Comparison of ENCODE assay signal across 8 mouse cellular contexts in genomic region chr10:79766001-79766507, GRCm38 (mm10). TPM values are rescaled to one million over a fixed set of nuclear protein-coding genes. Genes with fewer than 3 reads are reported as not detected.
DNase-seq lines count a peak whose midpoint lies in the region; ATAC-seq and TF ChIP-seq lines count a peak whose summit lies in the region.
"Had no signal": no experiment of that assay in that cellular context is flagged by ENCODE, and none has a peak within 500 bp of the region (broad histone marks: within the 10 kb centered on the region; RNA-seq: fewer than 3 reads in every experiment).

No protein-coding gene starts in this region.

- 6% methylated on average over 16 of the region's 16 CpGs for WGBS in heart, embryonic 14.5 days
- WGBS in liver, embryonic 13.5 days (ENCODE audit: insufficient replicate concordance): 3% methylated on average over 16 of the region's 16 CpGs

- H3K9ac ChIP-seq in heart, embryonic 14.5 days (ENCODE audit: low read length): peak overlapping the region; percentile 98
- H3K9ac ChIP-seq in liver, embryonic 13.5 days: peak overlapping the region; percentile 96

- peak overlapping the region; percentile 90 for H3K4me3 ChIP-seq in testis, adult 2 months (ENCODE audit: control insufficient read depth, low read depth, low read length)
- peak overlapping the region; percentile 90 to 93 for H3K4me3 ChIP-seq in heart, embryonic 14.5 days (ENCODE audit: control insufficient read depth in 1 of 2, insufficient read depth in 1 of 2, low read depth in 1 of 2, low read length in 2 of 2)
- H3K4me3 ChIP-seq in liver, embryonic 13.5 days (replicated peaks): peak overlapping the region; percentile 95

- peak overlapping the region; percentile 75 for H3K4me2 ChIP-seq in heart, embryonic 14.5 days (ENCODE audit: low read length)
- peak overlapping the region; percentile 88 for H3K4me2 ChIP-seq in liver, embryonic 13.5 days

- no peaks in the 10 kb centered on the region for H3K9me3 ChIP-seq in heart, embryonic 14.5 days (ENCODE audit: control insufficient read depth, low read length)
- H3K9me3 ChIP-seq in liver, embryonic 13.5 days (replicated peaks): no peaks in the 10 kb centered on the region

- no peak for TF ChIP-seq POLR2A in testis, adult 2 months (IDR thresholded peaks at IDR 0.05; ENCODE audit: control insufficient read depth, low read depth, low read length)

- intact Hi-C loops in left cerebral cortex, postnatal 36 days (cut with DNase I): no loop called here

- ATAC-seq in heart, embryonic 14.5 days (ENCODE audit: insufficient number of reproducible peaks, insufficient read depth, low FRiP score, low read depth): no peak
- ATAC-seq in liver, embryonic 13.5 days (ENCODE audit: low read depth): no peak
- no peak for ATAC-seq in frontal cortex, adult (ENCODE audit: low TSS enrichment)

- peak overlapping the region; percentile 95 for H3K27ac ChIP-seq in testis, adult 2 months (ENCODE audit: control insufficient read depth, insufficient read depth, low read depth, low read length)
- peak overlapping the region; percentile 28 to 92; a peak in 3 of 4 replicates for H3K27ac ChIP-seq in heart, embryonic 14.5 days (replicated peaks in 1 of 2; ENCODE audit: control insufficient read depth in 1 of 2, insufficient read depth in 1 of 2, low read depth in 2 of 2, low read length in 2 of 2)
- peak overlapping the region; percentile 92 for H3K27ac ChIP-seq in liver, embryonic 13.5 days

- no peaks in the 10 kb centered on the region for H3K27me3 ChIP-seq in testis, adult 2 months (ENCODE audit: control insufficient read depth, insufficient read depth, low read length)
- H3K27me3 ChIP-seq in heart, embryonic 14.5 days (ENCODE audit: control insufficient read depth, insufficient read depth, low read length): no peaks in the 10 kb centered on the region
- 0 out of 2 replicates have a peak, but pooled peaks cover 6% of the 10 kb centered on the region for H3K27me3 ChIP-seq in liver, embryonic 13.5 days

- DNase-seq in testis, postnatal 14 days (ENCODE audit: low spot score): no peak
- DNase-seq in liver, embryonic 13.5 days: no peak
- DNase-seq in gastrocnemius, postnatal 10 days: no peak
- no peak for DNase-seq in left cerebral cortex, postnatal 36 days (ENCODE audit: low spot score in 2 of 2)

- H3K36me3 ChIP-seq in testis, adult 2 months (ENCODE audit: control insufficient read depth, insufficient read depth, low read length): no peaks in the 10 kb centered on the region; the same call in none of the 2 replicates
- peaks cover 17% of the 10 kb centered on the region for H3K36me3 ChIP-seq in heart, embryonic 14.5 days (ENCODE audit: control insufficient read depth, insufficient read depth, low read length)
- peaks cover 38% of the 10 kb centered on the region for H3K36me3 ChIP-seq in liver, embryonic 13.5 days

- TF ChIP-seq CTCF in testis, adult 2 months (IDR thresholded peaks at IDR 0.05; ENCODE audit: control insufficient read depth, insufficient read depth, insufficient replicate concordance, low read depth, low read length): no peak

- H3K4me1 ChIP-seq in testis, adult 2 months (ENCODE audit: control insufficient read depth, insufficient read depth, low read length): peaks cover 12% of the 10 kb centered on the region
- peaks cover 30 to 46% of the 10 kb centered on the region in 2 experiments for H3K4me1 ChIP-seq in heart, embryonic 14.5 days (ENCODE audit: control insufficient read depth in 2 of 2, insufficient read depth in 2 of 2, low read length in 2 of 2)
- H3K4me1 ChIP-seq in liver, embryonic 13.5 days (replicated peaks): peaks cover 52% of the 10 kb centered on the region

RNA-seq across cellular contexts. Expression of gene Rnf126, which starts 0.7 kb away (rescaled TPM):
- polyA plus RNA-seq in testis, adult 2 months (2012; rRNA removed): 989 and 1,153 TPM in 2 replicates
- polyA plus RNA-seq in heart, embryonic 14.5 days (2014; fragmentation: Nextera tagmentation; extraction: Ambion mirVana): 54.4 and 62.5 TPM in 2 replicates
- 43.7 and 48.5 TPM in 2 replicates for polyA plus RNA-seq in liver, embryonic 13.5 days (2015; fragmentation: Nextera tagmentation; extraction: Ambion mirVana)
- 10 to 100 TPM; 35.2 to 36.1 TPM for total RNA-seq in gastrocnemius, postnatal 10 days (2021)
- total RNA-seq in left cerebral cortex, postnatal 36 days (2021): 100 to 1,000 TPM in 1 of 2 experiments, 10 to 100 TPM in 1; 92.7 to 104 TPM

RNA-seq across cellular contexts. Expression of gene Fstl3, which starts 11.0 kb away (rescaled TPM):
- 13.8 and 16.1 TPM in 2 replicates for polyA plus RNA-seq in testis, adult 2 months (2012; rRNA removed)
- 19.9 and 21.1 TPM in 2 replicates for polyA plus RNA-seq in heart, embryonic 14.5 days (2014; fragmentation: Nextera tagmentation; extraction: Ambion mirVana)
- polyA plus RNA-seq in liver, embryonic 13.5 days (2015; fragmentation: Nextera tagmentation; extraction: Ambion mirVana): 0.58 and 0.68 TPM in 2 replicates
- 1 to 10 TPM; 1.1 to 1.6 TPM for total RNA-seq in gastrocnemius, postnatal 10 days (2021)
- 1 to 10 TPM; 2.8 to 3.6 TPM for total RNA-seq in left cerebral cortex, postnatal 36 days (2021)

RNA-seq across cellular contexts. Expression of gene Fgf22, which starts 11.2 kb away (rescaled TPM):
- polyA plus RNA-seq in testis, adult 2 months (2012; rRNA removed): 0.28 and 0.53 TPM in 2 replicates
- polyA plus RNA-seq in heart, embryonic 14.5 days (2014; fragmentation: Nextera tagmentation; extraction: Ambion mirVana): 0.12 and 0.38 TPM in 2 replicates
- not detected in 2 replicates for polyA plus RNA-seq in liver, embryonic 13.5 days (2015; fragmentation: Nextera tagmentation; extraction: Ambion mirVana)
- not detected for total RNA-seq in gastrocnemius, postnatal 10 days (2021)
- 1 to 10 TPM; 4.0 to 4.7 TPM for total RNA-seq in left cerebral cortex, postnatal 36 days (2021)
- total RNA-seq: neutrophil, adult 5-6 weeks had no signal

RNA-seq across cellular contexts. Expression of gene Polrmt, which starts 19.7 kb away (rescaled TPM):
- polyA plus RNA-seq in testis, adult 2 months (2012; rRNA removed): 30.6 and 32.5 TPM in 2 replicates
- polyA plus RNA-seq in heart, embryonic 14.5 days (2014; fragmentation: Nextera tagmentation; extraction: Ambion mirVana): 20.2 and 27.4 TPM in 2 replicates
- 20.0 and 20.8 TPM in 2 replicates for polyA plus RNA-seq in liver, embryonic 13.5 days (2015; fragmentation: Nextera tagmentation; extraction: Ambion mirVana)
- 10 to 100 TPM; 20.8 to 24.6 TPM for total RNA-seq in gastrocnemius, postnatal 10 days (2021)
- 10 to 100 TPM; 44.9 to 49.7 TPM for total RNA-seq in left cerebral cortex, postnatal 36 days (2021)

RNA-seq across cellular contexts. Expression of gene Prss57, which starts 24.7 kb away (rescaled TPM):
- 0.11 TPM in 1 of 2 replicates, not detected in the other for polyA plus RNA-seq in testis, adult 2 months (2012; rRNA removed)
- 0.08 TPM in 1 of 2 replicates, not detected in the other for polyA plus RNA-seq in heart, embryonic 14.5 days (2014; fragmentation: Nextera tagmentation; extraction: Ambion mirVana)
- polyA plus RNA-seq in liver, embryonic 13.5 days (2015; fragmentation: Nextera tagmentation; extraction: Ambion mirVana): 2.6 and 3.2 TPM in 2 replicates
- under 1 TPM in 1 of 2 experiments, not detected in 1; 0.11 TPM for total RNA-seq in gastrocnemius, postnatal 10 days (2021)
- total RNA-seq in left cerebral cortex, postnatal 36 days (2021): under 1 TPM; 0.74 to 0.79 TPM

Comparison
In these comparisons a context has a peak if more than half of its experiments do, and no peak if none do; other contexts are left out.
1. RNA of gene Rnf126, which starts 0.7 kb away (polyA plus RNA-seq): 989 to 1,153 TPM in testis, adult 2 months; 54.4 to 62.5 TPM in heart, embryonic 14.5 days and 43.7 to 48.5 TPM in liver, embryonic 13.5 days; every median in the first group is over 10 times any median in the second.
2. Peak in every context shown above with its lines, with median percentiles within 50 percentile points of each other: H3K27ac ChIP-seq and H3K4me3 ChIP-seq.